Mouse (Mus musculus) limb, embryonic 11.5 days (tissue): Measurements from ENCODE around the gene Emilin1. TPM values are rescaled to one million over a fixed set of nuclear protein-coding genes. Genes with fewer than 3 reads are reported as not detected.
A peak's percentile ranks its signal among the peaks of the same experiment; 100 is the strongest.

Experiments used
- ATAC-seq: fragments of 200-750 bp; cut with Nextera tagmentation; 2 replicates; pipeline ENCODE4 v1.8.0; 2017; ENCODE audit warnings: low read depth; ENCODE audit not compliant: insufficient number of reproducible peaks, low FRiP score, low TSS enrichment
- DNase-seq: peaks from one replicate; pipeline ENCODE4 v3.0.0-alpha.2; 2015; ENCODE audit warnings: low spot score
- H3K27ac ChIP-seq: fragments of 300-500 bp; sonication (generic); replicated peaks from 2 replicates; pipeline ENCODE4 v1.5.1; 2014; ENCODE audit warnings: low read depth, mild to moderate bottlenecking, low read length
- H3K27me3 ChIP-seq: fragments of 300-500 bp; sonication (generic); 2 replicates; pipeline ENCODE4 v1.6.1; 2014; ENCODE audit warnings: mild to moderate bottlenecking, low read length, mixed read lengths; ENCODE audit not compliant: control insufficient read depth, insufficient read depth
- H3K36me3 ChIP-seq: fragments of 300-500 bp; sonication (generic); 2 replicates; pipeline ENCODE4 v1.6.1; 2014; ENCODE audit warnings: mild to moderate bottlenecking, low read length, moderate library complexity, mixed read lengths; ENCODE audit not compliant: control insufficient read depth, insufficient read depth
- H3K4me1 ChIP-seq: fragments of 300-500 bp; sonication (generic); 2 replicates; pipeline ENCODE4 v1.6.1; 2014; ENCODE audit warnings: low read length, mixed read lengths; ENCODE audit not compliant: control insufficient read depth, insufficient read depth
- H3K4me2 ChIP-seq: fragments of 300-500 bp; sonication (generic); 2 replicates; pipeline ENCODE4 v1.6.1; 2014; ENCODE audit warnings: low read depth, mild to moderate bottlenecking, moderate library complexity; ENCODE audit not compliant: severe bottlenecking
- H3K4me3 ChIP-seq: fragments of 300-500 bp; sonication (generic); 2 replicates; pipeline ENCODE4 v1.5.1; 2014; ENCODE audit warnings: low read depth, low read length
- H3K9ac ChIP-seq: fragments of 300-500 bp; sonication (generic); 2 replicates; pipeline ENCODE4 v1.6.1; 2014; ENCODE audit warnings: mild to moderate bottlenecking, low read length
- H3K9me3 ChIP-seq: fragments of 300-500 bp; sonication (generic); 2 replicates; pipeline ENCODE4 v1.6.1; 2016; ENCODE audit warnings: low read length; ENCODE audit not compliant: control insufficient read depth
- WGBS: fragments of 180-500 bp; shearing (Covaris S2); extraction: QIAGEN DNeasy Blood & Tissue Kit; methylation state at CpG from one replicate; pipeline ENCODE4 v1.1.7; 2014; 5-methylcytosine and 5-hydroxymethylcytosine counted together
- polyA plus RNA-seq: library from polyadenylated mRNA; unstranded; fragments of >200 nt; fragmentation: Nextera tagmentation; extraction: Ambion mirVana; gene quantifications from 2 replicates; pipeline ENCODE4 v1.2.1, GENCODE M21; 2014

Emilin1 gene
- polyA plus RNA-seq, 1 experiment from 2014 or later = 117 TPM

- Histone ChIP-seq H3K36me3 (no peaks in the 10 kb centered on the region), H3K4me3 (no peak overlapping the region), H3K27ac (no peak overlapping the region), H3K4me1 (no peaks in the 10 kb centered on the region), H3K27me3 (no peaks in the 10 kb centered on the region), H3K9ac (no peak overlapping the region), H3K4me2 (no peak overlapping the region), H3K9me3 (no peaks in the 10 kb centered on the region)
- DNase-seq = no peak
- 88% methylated on average over 5 of the region's 5 CpGs for WGBS
- no peak for ATAC-seq
These were observed 21.7 kb downstream of the Emilin1 start for GRCm38 (mm10) chr5:30934725-30935461.

- H3K4me3 ChIP-seq = no peak overlapping the region
- H3K9ac ChIP-seq = no peak overlapping the region
- DNase-seq (no peak), ATAC-seq (no peak)
- no peaks in the 10 kb centered on the region for H3K36me3 ChIP-seq
- WGBS = 92% methylated on average over 2 of the region's 2 CpGs
- no peak overlapping the region for H3K4me2 ChIP-seq
- no peaks in the 10 kb centered on the region for H3K27me3 ChIP-seq
- no peak overlapping the region for H3K27ac ChIP-seq
- H3K4me1 ChIP-seq = 0 out of 2 replicates have a peak, but pooled peaks cover 2% of the 10 kb centered on the region
- H3K9me3 ChIP-seq = no peaks in the 10 kb centered on the region
These were observed 29.8 kb downstream of the Emilin1 start for GRCm38 (mm10) chr5:30943004-30943403.

GRCm38 (mm10) chr5:30944344-30944743, 31.1 kb downstream of the Emilin1 start:
- 85% methylated on average over 6 of the region's 6 CpGs for WGBS
- H3K36me3 ChIP-seq = no peaks in the 10 kb centered on the region
- no peaks in the 10 kb centered on the region for H3K27me3 ChIP-seq
- H3K9ac ChIP-seq = no peak overlapping the region
- no peak overlapping the region for H3K27ac ChIP-seq
- H3K9me3 ChIP-seq = no peaks in the 10 kb centered on the region
- ATAC-seq (no peak), DNase-seq (no peak)
- H3K4me2 ChIP-seq = no peak overlapping the region
- H3K4me3 ChIP-seq = no peak overlapping the region
- 0 out of 2 replicates have a peak, but pooled peaks cover 2% of the 10 kb centered on the region for H3K4me1 ChIP-seq

GRCm38 (mm10) chr5:30944956-30945781, 32.0 kb downstream of the Emilin1 start, which contains the start of gene Cgref1:
Gene Cgref1 (minus strand): TSS chr5:30945591.
- Histone ChIP-seq H3K9ac (peak within 1 kb of the TSS; percentile 53), H3K4me2 (peak within 1 kb of the TSS; percentile 75), H3K4me3 (peak within 1 kb of the TSS; percentile 35), H3K36me3 (no peaks in the 10 kb centered on the region), H3K27me3 (no peaks in the 10 kb centered on the region), H3K27ac (no peak within 1 kb of the TSS), H3K9me3 (no peaks in the 10 kb centered on the region), H3K4me1 (0 out of 2 replicates have a peak, but pooled peaks cover 2% of the 10 kb centered on the region)
- DNase-seq (peak; percentile 68), ATAC-seq (0 out of 2 replicates have a peak, but pooled peaks have one; percentile 22)
- 5% methylated on average over 44 of the region's 44 CpGs for WGBS

- no peak overlapping the region for H3K4me3 ChIP-seq
- no peaks in the 10 kb centered on the region; the same call in 1 of the 2 replicates for H3K36me3 ChIP-seq
- no peak overlapping the region for H3K9ac ChIP-seq
- H3K27ac ChIP-seq = no peak overlapping the region
- no peak for ATAC-seq
- no peak overlapping the region for H3K4me2 ChIP-seq
- WGBS = 75% methylated on average over 5 of the region's 5 CpGs
- H3K4me1 ChIP-seq = 0 out of 2 replicates have a peak, but pooled peaks cover 2% of the 10 kb centered on the region
- H3K27me3 ChIP-seq = no peaks in the 10 kb centered on the region
- DNase-seq = no peak
- no peaks in the 10 kb centered on the region for H3K9me3 ChIP-seq
These were observed 35.4 kb downstream of the Emilin1 start for GRCm38 (mm10) chr5:30948620-30949019.

GRCm38 (mm10) chr5:30949654-30950326, 36.6 kb downstream of the Emilin1 start:
- under 1% methylated on average over 31 of the region's 31 CpGs for WGBS

GRCm38 (mm10) chr5:30950451-30950850, 37.2 kb downstream of the Emilin1 start:
- Histone ChIP-seq H3K27me3 (no peaks in the 10 kb centered on the region), H3K36me3 (peaks cover 13% of the 10 kb centered on the region; the same call in 1 of the 2 replicates), H3K27ac (no peak overlapping the region), H3K4me3 (peak overlapping the region; percentile 46), H3K4me2 (peak overlapping the region; percentile 85), H3K4me1 (no peaks in the 10 kb centered on the region), H3K9ac (no peak overlapping the region; the same call in 1 of the 2 replicates), H3K9me3 (no peaks in the 10 kb centered on the region)
- WGBS = 69% methylated on average over 4 of the region's 4 CpGs
- ATAC-seq (no peak), DNase-seq (no peak)

More at GRCm38 (mm10) chr5:30949654-30950326, 36.6 kb downstream of the Emilin1 start:
- Histone ChIP-seq H3K4me1 (0 out of 2 replicates have a peak, but pooled peaks cover 2% of the 10 kb centered on the region), H3K9me3 (no peaks in the 10 kb centered on the region), H3K4me2 (peak overlapping the region; percentile 85), H3K9ac (peak overlapping the region; percentile 58), H3K4me3 (peak overlapping the region; percentile 46), H3K27me3 (no peaks in the 10 kb centered on the region), H3K36me3 (peaks cover 8% of the 10 kb centered on the region; the same call in 1 of the 2 replicates), H3K27ac (peak overlapping the region; percentile 38; the same call in 1 of the 2 replicates)
- DNase-seq = peak; percentile 96
- ATAC-seq = peak; percentile 90

- no peak for ATAC-seq
- H3K9me3 ChIP-seq = no peaks in the 10 kb centered on the region
- no peak overlapping the region for H3K4me3 ChIP-seq
- H3K4me1 ChIP-seq = no peaks in the 10 kb centered on the region
- H3K4me2 ChIP-seq = no peak overlapping the region
- no peak overlapping the region for H3K27ac ChIP-seq
- DNase-seq = no peak
- H3K27me3 ChIP-seq = no peaks in the 10 kb centered on the region
- WGBS = 89% methylated on average over 2 of the region's 2 CpGs
- no peak overlapping the region for H3K9ac ChIP-seq
- peaks cover 15% of the 10 kb centered on the region; the same call in 1 of the 2 replicates for H3K36me3 ChIP-seq
These were observed 37.7 kb downstream of the Emilin1 start for GRCm38 (mm10) chr5:30950922-30951321.
